18 mouse cellular contexts compared by ENCODE assay signal in genomic region chr19:23145146-23145545, GRCm38 (mm10). TPM values are rescaled to one million over a fixed set of nuclear protein-coding genes. Genes with fewer than 3 reads are reported as not detected.
DNase-seq lines count a peak whose midpoint lies in the region; ATAC-seq and TF ChIP-seq lines count a peak whose summit lies in the region.
"Had no signal": no experiment of that assay in that cellular context is flagged by ENCODE, and none has a peak within 500 bp of the region (broad histone marks: within the 10 kb centered on the region; RNA-seq: fewer than 3 reads in every experiment).

No protein-coding gene starts in this region.

- no peak for TF ChIP-seq POLR2A in liver, adult 2 months (IDR thresholded peaks at IDR 0.05; ENCODE audit: extremely low read depth, insufficient read depth, low read length)
- TF ChIP-seq POLR2A in ES-Bruce4 (IDR thresholded peaks at IDR 0.05; ENCODE audit: insufficient read depth, low read length): no peak

- H3K4me3 ChIP-seq in heart, postnatal 0 days (ENCODE audit: low read depth, low read length): no peak overlapping the region
- no peak overlapping the region for H3K4me3 ChIP-seq in heart, embryonic 10.5 days
- H3K4me3 ChIP-seq in liver, adult 2 months (ENCODE audit: insufficient read depth, low read depth, low read length): peak overlapping the region; percentile 29; the same call in 1 of the 2 replicates
- H3K4me3 ChIP-seq in liver, embryonic 12.5 days: no peak overlapping the region
- H3K4me3 ChIP-seq in ES-Bruce4 (ENCODE audit: low read depth, low read length): peak overlapping the region; percentile 32
- H3K4me3 ChIP-seq in brown adipose tissue, adult 24 weeks (ENCODE audit: insufficient read depth, low read depth, low read length): peak overlapping the region; percentile 98
- H3K4me3 ChIP-seq: forebrain, embryonic 12.5 days; heart, embryonic 12.5 days; hindbrain, embryonic 13.5 days; intestine, embryonic 15.5 days had no signal

- H3K9ac ChIP-seq in heart, postnatal 0 days (replicated peaks; ENCODE audit: low read depth, low read length): no peak overlapping the region
- peak overlapping the region; percentile 99; the same call in 1 of the 2 replicates for H3K9ac ChIP-seq in liver, adult 2 months (ENCODE audit: low read depth, low read length)
- H3K9ac ChIP-seq in liver, embryonic 12.5 days: no peak overlapping the region
- H3K9ac ChIP-seq in ES-Bruce4 (ENCODE audit: low read depth, poor library complexity, severe bottlenecking): peak overlapping the region; percentile 93; the same call in 1 of the 2 replicates
- H3K9ac ChIP-seq: forebrain, embryonic 12.5 days; heart, embryonic 12.5 days; hindbrain, embryonic 13.5 days; intestine, embryonic 15.5 days; liver, embryonic 14.5 days had no signal

- TF ChIP-seq EP300 in heart, postnatal 0 days (IDR thresholded peaks at IDR 0.05; ENCODE audit: low read depth): no peak
- no peak for TF ChIP-seq EP300 in ES-Bruce4 (IDR thresholded peaks at IDR 0.05; ENCODE audit: insufficient read depth, low read depth, low read length)

- peak overlapping the region; percentile 97; the same call in 1 of the 2 replicates for H3K4me2 ChIP-seq in heart, postnatal 0 days (ENCODE audit: low read depth, low read length)
- H3K4me2 ChIP-seq in liver, embryonic 12.5 days: no peak overlapping the region
- H3K4me2 ChIP-seq: forebrain, embryonic 12.5 days; heart, embryonic 12.5 days; hindbrain, embryonic 13.5 days; intestine, embryonic 15.5 days had no signal

- no peak for TF ChIP-seq CTCF in heart, postnatal 0 days (IDR thresholded peaks at IDR 0.05; ENCODE audit: low read depth)
- no peak for TF ChIP-seq CTCF in liver, adult 2 months (IDR thresholded peaks at IDR 0.05; ENCODE audit: low read depth, low read length)
- no peak for TF ChIP-seq CTCF in ES-Bruce4 (IDR thresholded peaks at IDR 0.05; ENCODE audit: low read depth, low read length)

- no peak for DNase-seq in heart, postnatal 0 days (ENCODE audit: low spot score)
- DNase-seq in heart, embryonic 10.5 days (ENCODE audit: low spot score): no peak
- DNase-seq in liver, adult 2 months (ENCODE audit: extremely low read depth, low read depth, low spot score): peak; percentile 53
- DNase-seq in layer of hippocampus, postnatal 25 days (ENCODE audit: extremely low spot score in 1 of 2, low spot score in 1 of 2): no peak
- DNase-seq: adrenal gland, postnatal 36 days; cerebellum, adult 8-10 months; lung, postnatal 10 days; right cerebral cortex, postnatal 4 days; thymus, postnatal 36 days had no signal

- H3K36me3 ChIP-seq in heart, postnatal 0 days (replicated peaks; ENCODE audit: control insufficient read depth, insufficient read depth, low read length): no peaks in the 10 kb centered on the region
- no peaks in the 10 kb centered on the region for H3K36me3 ChIP-seq in heart, embryonic 10.5 days
- H3K36me3 ChIP-seq in liver, adult 2 months (ENCODE audit: control insufficient read depth, insufficient read depth, low read length): peaks cover 8% of the 10 kb centered on the region
- no peaks in the 10 kb centered on the region for H3K36me3 ChIP-seq in liver, embryonic 12.5 days
- H3K36me3 ChIP-seq in ES-Bruce4 (ENCODE audit: control insufficient read depth, insufficient read depth, low read length, poor library complexity, severe bottlenecking): peaks cover 41% of the 10 kb centered on the region
- H3K36me3 ChIP-seq: forebrain, embryonic 12.5 days; heart, embryonic 12.5 days; hindbrain, embryonic 13.5 days; intestine, embryonic 15.5 days had no signal

- ATAC-seq in heart, postnatal 0 days (ENCODE audit: insufficient read depth, low read depth): no peak
- ATAC-seq in liver, embryonic 12.5 days: no peak
- ATAC-seq: intestine, embryonic 15.5 days had no signal

- peaks cover 77% of the 10 kb centered on the region for H3K79me2 ChIP-seq in liver, adult 2 months (ENCODE audit: control insufficient read depth, insufficient read depth, low read length)

- no peak overlapping the region for H3K27ac ChIP-seq in heart, postnatal 0 days (ENCODE audit: low read depth)
- no peak overlapping the region for H3K27ac ChIP-seq in heart, embryonic 10.5 days
- peak overlapping the region; percentile 8 for H3K27ac ChIP-seq in liver, adult 2 months (replicated peaks; ENCODE audit: insufficient read depth, low read depth, low read length)
- H3K27ac ChIP-seq in liver, embryonic 12.5 days: no peak overlapping the region
- H3K27ac ChIP-seq in ES-Bruce4 (ENCODE audit: insufficient read depth, low read length): peak overlapping the region; percentile 8; the same call in 1 of the 2 replicates
- peak overlapping the region; percentile 46 for H3K27ac ChIP-seq in brown adipose tissue, adult 24 weeks (replicated peaks; ENCODE audit: low read depth, low read length)
- H3K27ac ChIP-seq: forebrain, embryonic 12.5 days; hindbrain, embryonic 13.5 days; intestine, embryonic 15.5 days; liver, embryonic 14.5 days had no signal

- H3K4me1 ChIP-seq in heart, postnatal 0 days (ENCODE audit: control insufficient read depth, insufficient read depth): peaks cover 32% of the 10 kb centered on the region
- peaks cover 38% of the 10 kb centered on the region for H3K4me1 ChIP-seq in heart, embryonic 10.5 days
- peaks cover 40% of the 10 kb centered on the region for H3K4me1 ChIP-seq in liver, adult 2 months (ENCODE audit: control insufficient read depth, insufficient read depth, low read length)
- peaks cover 68% of the 10 kb centered on the region for H3K4me1 ChIP-seq in liver, embryonic 12.5 days
- H3K4me1 ChIP-seq in ES-Bruce4 (ENCODE audit: control insufficient read depth, insufficient read depth, low read length): peaks cover 2% of the 10 kb centered on the region
- peaks cover 41% of the 10 kb centered on the region for H3K4me1 ChIP-seq in brown adipose tissue, adult 24 weeks (ENCODE audit: control insufficient read depth, insufficient read depth, insufficient read length, low read length)

- H3K27me3 ChIP-seq in heart, postnatal 0 days (ENCODE audit: control insufficient read depth, insufficient read depth, low read length): no peaks in the 10 kb centered on the region
- peaks cover 26% of the 10 kb centered on the region for H3K27me3 ChIP-seq in heart, embryonic 10.5 days (ENCODE audit: insufficient read depth, poor library complexity, severe bottlenecking)
- H3K27me3 ChIP-seq in liver, adult 2 months (ENCODE audit: control insufficient read depth, insufficient read depth, low read length): no peaks in the 10 kb centered on the region
- peaks cover 22% of the 10 kb centered on the region for H3K27me3 ChIP-seq in liver, embryonic 12.5 days (replicated peaks)
- no peaks in the 10 kb centered on the region for H3K27me3 ChIP-seq in ES-Bruce4 (ENCODE audit: control insufficient read depth, insufficient read depth, low read length, poor library complexity, severe bottlenecking)
- H3K27me3 ChIP-seq: intestine, embryonic 15.5 days had no signal

- no peaks in the 10 kb centered on the region for H3K9me3 ChIP-seq in heart, postnatal 0 days (replicated peaks; ENCODE audit: control insufficient read depth, low read length)
- no peaks in the 10 kb centered on the region for H3K9me3 ChIP-seq in heart, embryonic 10.5 days
- no peaks in the 10 kb centered on the region for H3K9me3 ChIP-seq in liver, embryonic 12.5 days (replicated peaks)
- no peaks in the 10 kb centered on the region for H3K9me3 ChIP-seq in ES-Bruce4 (replicated peaks; ENCODE audit: control insufficient read depth, insufficient read depth, low read length, poor library complexity, severe bottlenecking)
- H3K9me3 ChIP-seq: forebrain, embryonic 12.5 days; heart, embryonic 12.5 days; hindbrain, embryonic 13.5 days; intestine, embryonic 15.5 days had no signal

- WGBS in heart, postnatal 0 days: 76% methylated on average over 3 of the region's 3 CpGs
- WGBS in heart, embryonic 10.5 days: 83% methylated on average over 3 of the region's 3 CpGs
- WGBS in liver, adult 2 months: 32% methylated on average over 3 of the region's 3 CpGs
- 83% methylated on average over 3 of the region's 3 CpGs for WGBS in liver, embryonic 12.5 days (ENCODE audit: insufficient replicate concordance)

RNA-seq across cellular contexts. Expression of gene Klf9, which starts 4.1 kb away (rescaled TPM):
- total RNA-seq in heart, postnatal 0 days (2014; rRNA removed; ENCODE audit: low replicate concordance): 35.1 and 71.5 TPM in 2 replicates
- 14.4 and 16.5 TPM in 2 replicates for polyA plus RNA-seq in heart, postnatal 0 days (2015; fragmentation: Nextera tagmentation; extraction: Ambion mirVana)
- polyA plus RNA-seq in heart, embryonic 10.5 days (2016; fragmentation: Nextera tagmentation; extraction: Ambion mirVana): 1.4 and 1.6 TPM in 2 replicates
- total RNA-seq in liver, adult 2 months (2014; rRNA removed): 75.0 and 81.6 TPM in 2 replicates
- 32.4 and 32.7 TPM in 2 replicates for polyA plus RNA-seq in liver, adult 2 months (2012; rRNA removed)
- 2.1 and 2.7 TPM in 2 replicates for polyA plus RNA-seq in liver, embryonic 12.5 days (2016; fragmentation: Nextera tagmentation; extraction: Ambion mirVana)
- polyA plus RNA-seq in ES-Bruce4 (2011; ENCODE audit: insufficient read depth, insufficient read length, low read depth, missing spikeins): 73.8 and 77.1 TPM in 2 replicates
- 61.4 and 63.8 TPM in 2 replicates for polyA plus RNA-seq in brown adipose tissue, adult 24 weeks (2012; ENCODE audit: insufficient read depth, insufficient read length, missing spikeins)
- total RNA-seq in layer of hippocampus, postnatal 25 days (2021): 100 to 1,000 TPM; 157 to 184 TPM
- total RNA-seq: MEL had no signal

Comparison
In these comparisons a context has a peak if more than half of its experiments do, and no peak if none do; other contexts are left out.
1. H3K27ac ChIP-seq: peak in liver, adult 2 months (single experiment), ES-Bruce4 (single experiment) and brown adipose tissue, adult 24 weeks (single experiment); none in heart, postnatal 0 days (single experiment), heart, embryonic 10.5 days (single experiment) and liver, embryonic 12.5 days (single experiment).
2. H3K4me3 ChIP-seq: peak in liver, adult 2 months (single experiment), ES-Bruce4 (single experiment) and brown adipose tissue, adult 24 weeks (single experiment); none in heart, postnatal 0 days (single experiment), heart, embryonic 10.5 days (single experiment) and liver, embryonic 12.5 days (single experiment).
3. H3K9ac ChIP-seq: peak in liver, adult 2 months (single experiment) and ES-Bruce4 (single experiment); none in heart, postnatal 0 days (single experiment) and liver, embryonic 12.5 days (single experiment).